Mouse (Mus musculus): ENCODE results near the gene Pdgfc.
"Not testable (repeated sequence)": the region's sequence is repeated elsewhere in the genome, so short reads cannot be mapped to it uniquely, and the experiment has no call there.

The Pdgfc gene

GRCm38 (mm10) chr3:81046652-81047607 is 10.7 kb downstream of the Pdgfc start:
- no peak for DNase-seq (ENCODE audit: low spot score)

- DNase-seq (ENCODE audit: low spot score), result no peak
Measured at GRCm38 (mm10) chr3:81051522-81051921, 15.3 kb downstream of the Pdgfc start.

- DNase-seq (ENCODE audit: low spot score), result no peak
Measured at GRCm38 (mm10) chr3:81052422-81052821, 16.2 kb downstream of the Pdgfc start.

GRCm38 (mm10) chr3:81054074-81054473 is 17.9 kb downstream of the Pdgfc start:
- no peak for DNase-seq (ENCODE audit: low spot score)

GRCm38 (mm10) chr3:81057719-81058118 is 21.5 kb downstream of the Pdgfc start:
- no peak for DNase-seq (ENCODE audit: low spot score)

- DNase-seq (ENCODE audit: low spot score), result no peak
Measured at GRCm38 (mm10) chr3:81058527-81059031, 22.4 kb downstream of the Pdgfc start.

- no peak for DNase-seq (ENCODE audit: low spot score)
Measured at GRCm38 (mm10) chr3:81068550-81068949, 32.3 kb downstream of the Pdgfc start.

- DNase-seq (ENCODE audit: low spot score), result no peak
Measured at GRCm38 (mm10) chr3:81101136-81101535, 64.9 kb downstream of the Pdgfc start.

GRCm38 (mm10) chr3:81102158-81102876 is 66.1 kb downstream of the Pdgfc start:
- DNase-seq (ENCODE audit: low spot score), result no peak

GRCm38 (mm10) chr3:81102877-81103420 is 66.7 kb downstream of the Pdgfc start:
- DNase-seq (ENCODE audit: low spot score), result no peak

- DNase-seq (ENCODE audit: low spot score), result no peak
Measured at GRCm38 (mm10) chr3:81107515-81107914, 71.3 kb downstream of the Pdgfc start.

GRCm38 (mm10) chr3:81110968-81111367 is 74.8 kb downstream of the Pdgfc start:
- no peak for DNase-seq (ENCODE audit: low spot score)

- DNase-seq (ENCODE audit: low spot score), result no peak
Measured at GRCm38 (mm10) chr3:81112892-81113291, 76.7 kb downstream of the Pdgfc start.

GRCm38 (mm10) chr3:81120664-81121063 is 84.4 kb downstream of the Pdgfc start:
- no peak for DNase-seq (ENCODE audit: low spot score)

GRCm38 (mm10) chr3:81121731-81122130 is 85.5 kb downstream of the Pdgfc start:
- no peak for DNase-seq (ENCODE audit: low spot score)

- no peak for DNase-seq (ENCODE audit: low spot score)
Measured at GRCm38 (mm10) chr3:81123461-81123860, 87.2 kb downstream of the Pdgfc start.

- DNase-seq (ENCODE audit: low spot score), result no peak
Measured at GRCm38 (mm10) chr3:81127013-81127412, 90.8 kb downstream of the Pdgfc start.

- no peak for DNase-seq (ENCODE audit: low spot score)
Measured at GRCm38 (mm10) chr3:81136985-81137384, 100.8 kb downstream of the Pdgfc start.

GRCm38 (mm10) chr3:81138030-81138429 is 101.8 kb downstream of the Pdgfc start:
- not testable (repeated sequence) for DNase-seq (ENCODE audit: low spot score)

- DNase-seq (ENCODE audit: low spot score), result no peak
Measured at GRCm38 (mm10) chr3:81143730-81144129, 107.5 kb downstream of the Pdgfc start.

- no peak for DNase-seq (ENCODE audit: low spot score)
Measured at GRCm38 (mm10) chr3:81149109-81149521, 112.9 kb downstream of the Pdgfc start.

GRCm38 (mm10) chr3:81150228-81150627 is 114.0 kb downstream of the Pdgfc start:
- no peak for DNase-seq (ENCODE audit: low spot score)

- DNase-seq (ENCODE audit: low spot score), result no peak
Measured at GRCm38 (mm10) chr3:81154420-81154819, 118.2 kb downstream of the Pdgfc start.

All from testis, postnatal 10 days (tissue).